In the genomic region with DNA sequence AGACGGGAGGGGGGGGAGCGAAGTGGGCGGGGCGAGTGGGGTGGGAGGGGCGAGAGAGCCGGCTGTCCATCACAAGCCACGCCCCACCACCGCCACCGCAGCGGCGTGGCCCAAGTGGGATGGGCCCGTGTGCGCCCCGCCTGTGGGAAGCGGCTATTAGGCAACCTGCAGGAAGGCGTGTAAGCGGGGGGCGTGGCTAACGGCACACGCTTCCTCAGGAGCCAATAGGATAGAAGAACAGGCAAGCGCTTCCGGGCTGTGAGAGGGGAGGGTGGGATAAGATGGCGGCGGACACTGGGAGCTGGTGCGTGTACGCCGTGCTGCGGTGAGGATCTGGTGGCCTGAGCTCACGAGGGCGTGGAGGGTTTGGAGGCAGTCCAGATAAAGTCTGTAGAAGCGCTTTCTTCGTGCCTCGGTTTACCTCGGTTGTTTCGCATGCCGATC, we compare ENCODE assay signal across 8 mouse cellular contexts. TPM values are rescaled to one million over a fixed set of nuclear protein-coding genes. Genes with fewer than 3 reads are reported as not detected.
A peak's percentile ranks its signal among the peaks of the same experiment; 100 is the strongest.
DNase-seq lines count a peak whose midpoint lies in the region; ATAC-seq lines count a peak whose summit lies in the region.

A gene (plus strand): TSS at position 276 of the 444 bp plus-strand sequence.

- H3K9me3 ChIP-seq in hindbrain, embryonic 12.5 days (replicated peaks) = 0 out of 2 replicates have a peak, but pooled peaks cover under 1% of the 10 kb centered on the region

- ATAC-seq in hindbrain, embryonic 12.5 days (ENCODE audit: low FRiP score) = peak; percentile 100

- peak within 1 kb of the TSS; percentile 12; the same call in 1 of the 2 replicates for H3K27ac ChIP-seq in hindbrain, embryonic 12.5 days

- peaks cover 9% of the 10 kb centered on the region for H3K27me3 ChIP-seq in hindbrain, embryonic 12.5 days

- H3K4me3 ChIP-seq in hindbrain, embryonic 12.5 days = peak within 1 kb of the TSS; percentile 66

- peaks cover 16% of the 10 kb centered on the region for H3K36me3 ChIP-seq in hindbrain, embryonic 12.5 days

- WGBS in hindbrain, embryonic 12.5 days = under 1% methylated on average over 32 of the region's 36 CpGs

- peak within 1 kb of the TSS; percentile 67 for H3K9ac ChIP-seq in hindbrain, embryonic 12.5 days

- DNase-seq in NIH3T3 (ENCODE audit: low read depth) = peak; percentile 100
- DNase-seq in cerebellum, postnatal 10 days = peak; percentile 98 to 99
- peak; percentile 97 to 98 for DNase-seq in frontal cortex, postnatal 10 days (ENCODE audit: low spot score in 2 of 2)
- DNase-seq in layer of hippocampus, postnatal 14 days (ENCODE audit: low spot score in 2 of 2) = peak; percentile 90 to 98
- DNase-seq in lung, postnatal 14 days = peak; percentile 97
- peak; percentile 94 for DNase-seq in retina, adult 2 months (ENCODE audit: low read depth, low spot score)
- DNase-seq in thymus, postnatal 36 days = peak; percentile 91 to 96

- peaks cover 7% of the 10 kb centered on the region for H3K4me1 ChIP-seq in hindbrain, embryonic 12.5 days

- peak within 1 kb of the TSS; percentile 84 for H3K4me2 ChIP-seq in hindbrain, embryonic 12.5 days (replicated peaks)

RNA-seq across cellular contexts. Expression of the gene that starts here (rescaled TPM):
- 32.3 and 38.0 TPM in 2 replicates for polyA plus RNA-seq in hindbrain, embryonic 12.5 days (2016; fragmentation: Nextera tagmentation; extraction: Ambion mirVana)
- 10 to 100 TPM; 28.4 to 34.9 TPM for total RNA-seq in layer of hippocampus, postnatal 14 days (2021)

Comparison
In these comparisons a context has a peak if more than half of its experiments do, and no peak if none do; other contexts are left out.
1. Peak in every context shown above with its lines: DNase-seq, ATAC-seq, H3K4me3 ChIP-seq and H3K27ac ChIP-seq.